Mouse (Mus musculus) testis, adult 2 months (tissue): ENCODE measurements around the gene Palm2. TPM values are rescaled to one million over a fixed set of nuclear protein-coding genes. Genes with fewer than 3 reads are reported as not detected.

ENCODE experiments used
- H3K27ac ChIP-seq: fragments of 200-500 bp; 2 replicates; pipeline ENCODE4 v1.5.1; 2012; ENCODE audit warnings: low read depth, low read length; ENCODE audit not compliant: control insufficient read depth, insufficient read depth
- H3K27me3 ChIP-seq: fragments of 200-500 bp; 2 replicates; pipeline ENCODE4 v1.6.1; 2012; ENCODE audit warnings: mild to moderate bottlenecking, low read length, moderate library complexity; ENCODE audit not compliant: control insufficient read depth, insufficient read depth
- H3K36me3 ChIP-seq: fragments of 200-500 bp; 2 replicates; pipeline ENCODE4 v1.6.1; 2012; ENCODE audit warnings: mild to moderate bottlenecking, low read length; ENCODE audit not compliant: control insufficient read depth, insufficient read depth
- H3K4me1 ChIP-seq: fragments of 200-500 bp; 2 replicates; pipeline ENCODE4 v1.6.1; 2012; ENCODE audit warnings: low read length; ENCODE audit not compliant: control insufficient read depth, insufficient read depth
- H3K4me3 ChIP-seq: fragments of 200-500 bp; 2 replicates; pipeline ENCODE4 v1.5.1; 2012; ENCODE audit warnings: low read depth, mild to moderate bottlenecking, low read length, moderate library complexity, mixed read lengths; ENCODE audit not compliant: control insufficient read depth
- CTCF ChIP-seq: fragments of 200-500 bp; IDR thresholded peaks from 2 replicates; pipeline ENCODE4 v1.5.1; 2012; ENCODE audit warnings: low read depth, mild to moderate bottlenecking, inconsistent platforms, low read length, moderate library complexity; ENCODE audit not compliant: control insufficient read depth, insufficient read depth, insufficient replicate concordance
- POLR2A ChIP-seq: fragments of 200-500 bp; IDR thresholded peaks from 2 replicates; pipeline ENCODE4 v1.6.1; 2012; ENCODE audit warnings: low read depth, mild to moderate bottlenecking, inconsistent platforms, low read length, moderate library complexity; ENCODE audit not compliant: control insufficient read depth
- polyA plus RNA-seq: library from polyadenylated mRNA; depleted of rRNA; stranded (reverse); fragments of >200 nt; gene quantifications from 2 replicates; pipeline ENCODE4 v1.2.3, GENCODE M21; 2012

Gene Palm2
- polyA plus RNA-seq, 1 experiment = 0.63 TPM

- Histone ChIP-seq H3K27me3 (no peaks in the 10 kb centered on the region), H3K4me1 (no peaks in the 10 kb centered on the region), H3K27ac (no peak overlapping the region), H3K36me3 (no peaks in the 10 kb centered on the region), H3K4me3 (no peak overlapping the region)
- TF ChIP-seq CTCF = no peak
- no peak for TF ChIP-seq POLR2A
These were observed 297.0 kb downstream of the Palm2 start for GRCm38 (mm10) chr4:57730801-57731598.

DNA sequence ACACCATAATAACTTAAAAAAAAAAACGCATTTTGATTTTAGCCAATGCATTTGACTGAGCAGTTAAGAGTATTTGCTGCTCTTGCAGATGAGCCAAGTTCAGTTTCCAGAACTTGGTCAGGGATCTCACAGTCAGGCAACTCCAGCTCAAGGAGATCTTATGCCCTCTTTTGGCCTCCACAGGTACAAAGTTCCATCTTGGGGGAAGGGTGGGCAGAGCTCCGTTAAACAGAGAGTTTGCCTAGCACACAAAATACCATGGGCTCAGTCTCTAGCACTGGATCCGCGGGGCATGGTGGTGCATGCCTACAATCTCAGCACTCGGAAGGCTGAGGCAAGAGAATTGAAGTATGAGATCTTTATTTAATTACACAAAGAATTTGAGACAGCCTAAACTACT lies 298.3 kb downstream of the Palm2 start:
- Histone ChIP-seq H3K4me3 (no peak overlapping the region), H3K36me3 (no peaks in the 10 kb centered on the region), H3K27me3 (no peaks in the 10 kb centered on the region), H3K27ac (no peak overlapping the region), H3K4me1 (no peaks in the 10 kb centered on the region)
- TF ChIP-seq CTCF = no peak
- no peak for TF ChIP-seq POLR2A

DNA sequence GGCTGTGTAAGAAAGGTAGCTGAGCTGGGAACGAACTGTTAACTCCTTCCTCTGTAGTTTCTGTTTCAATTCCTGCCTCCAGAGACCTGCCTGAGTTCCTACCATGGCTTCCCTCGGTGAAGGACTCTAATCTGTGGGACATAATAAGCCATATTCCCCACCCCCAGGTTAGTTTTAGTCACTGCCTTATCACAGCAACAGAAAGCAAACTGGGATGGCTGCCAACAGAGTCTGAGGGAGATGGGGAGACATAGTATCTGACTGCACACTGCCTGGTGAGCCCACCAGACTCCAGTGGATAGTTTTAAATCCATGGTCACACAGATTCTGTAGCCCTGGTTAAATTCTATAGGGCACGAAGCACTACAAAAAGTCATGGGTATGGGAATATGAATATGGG lies 299.4 kb downstream of the Palm2 start:
- no peak overlapping the region for H3K27ac ChIP-seq
- H3K36me3 ChIP-seq = no peaks in the 10 kb centered on the region
- no peak overlapping the region for H3K4me3 ChIP-seq
- H3K27me3 ChIP-seq = no peaks in the 10 kb centered on the region
- no peaks in the 10 kb centered on the region for H3K4me1 ChIP-seq
- no peak for TF ChIP-seq CTCF
- TF ChIP-seq POLR2A = no peak

GRCm38 (mm10) chr4:57735426-57735825 lies 301.4 kb downstream of the Palm2 start:
- Histone ChIP-seq H3K36me3 (no peaks in the 10 kb centered on the region), H3K4me1 (no peaks in the 10 kb centered on the region; the same call in 1 of the 2 replicates), H3K27ac (no peak overlapping the region), H3K4me3 (no peak overlapping the region), H3K27me3 (no peaks in the 10 kb centered on the region)
- TF ChIP-seq CTCF (no peak), POLR2A (no peak)

DNA sequence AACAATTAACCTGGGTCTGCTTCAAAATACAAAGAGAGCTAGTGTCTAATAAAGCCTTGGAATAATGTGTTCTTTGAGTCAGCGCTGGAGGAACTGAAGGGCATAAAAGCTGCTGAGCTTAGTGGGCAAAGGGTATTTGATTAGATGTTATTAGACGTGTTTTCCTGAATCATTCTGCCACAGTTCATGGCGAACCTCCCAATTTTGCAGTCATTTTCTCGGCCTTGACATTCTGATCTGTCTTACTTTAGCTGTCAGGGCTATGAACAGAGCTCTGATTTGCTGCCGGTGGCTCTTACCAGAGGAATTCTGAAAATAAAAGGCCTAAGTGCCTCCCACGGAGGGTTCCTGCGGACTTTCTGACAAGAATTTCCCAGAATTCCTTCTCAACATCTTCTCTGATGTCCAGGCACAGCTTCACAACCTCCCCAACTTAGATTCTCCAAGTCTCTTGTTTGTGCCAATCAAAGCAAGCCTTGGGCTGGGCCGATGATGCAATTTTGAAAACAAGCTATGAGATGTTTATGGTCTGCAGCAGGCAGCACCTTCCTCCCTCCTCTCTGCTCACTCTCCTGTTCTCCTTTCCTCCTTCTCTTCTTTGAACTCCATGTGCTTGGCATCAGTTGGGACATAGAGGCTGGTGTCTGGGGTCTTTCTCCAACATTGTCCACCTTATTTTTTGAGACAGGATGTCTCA lies 305.0 kb downstream of the Palm2 start:
- Histone ChIP-seq H3K27me3 (no peaks in the 10 kb centered on the region), H3K4me3 (no peak overlapping the region), H3K36me3 (no peaks in the 10 kb centered on the region), H3K27ac (no peak overlapping the region), H3K4me1 (no peaks in the 10 kb centered on the region; the same call in 1 of the 2 replicates)
- TF ChIP-seq POLR2A = no peak

- Histone ChIP-seq H3K4me1 (no peaks in the 10 kb centered on the region; the same call in 1 of the 2 replicates), H3K27ac (no peak overlapping the region), H3K4me3 (peak overlapping the region; percentile 82), H3K36me3 (no peaks in the 10 kb centered on the region), H3K27me3 (no peaks in the 10 kb centered on the region)
- TF ChIP-seq CTCF (no peak), POLR2A (no peak)
These were observed 309.4 kb downstream of the Palm2 start for GRCm38 (mm10) chr4:57743325-57743929.

GRCm38 (mm10) chr4:57750651-57751050 lies 316.6 kb downstream of the Palm2 start:
- TF ChIP-seq CTCF = no peak
- no peak for TF ChIP-seq POLR2A
- H3K27me3 ChIP-seq = no peaks in the 10 kb centered on the region
- no peak overlapping the region for H3K27ac ChIP-seq
- H3K4me3 ChIP-seq = peak overlapping the region; percentile 64
- H3K36me3 ChIP-seq = no peaks in the 10 kb centered on the region
- H3K4me1 ChIP-seq = no peaks in the 10 kb centered on the region; the same call in 1 of the 2 replicates
